Mouse (Mus musculus) liver, adult 2 months (tissue): ENCODE results near the gene Sema6d. TPM values are rescaled to one million over a fixed set of nuclear protein-coding genes. Genes with fewer than 3 reads are reported as not detected.

Experiments used
- DNase-seq: peaks from one replicate; pipeline ENCODE4 v3.0.0-alpha.2; 2011; ENCODE audit warnings: low read depth, low spot score; ENCODE audit errors: extremely low read depth
- H3K27ac ChIP-seq: fragments of 200-500 bp; replicated peaks from 2 replicates; pipeline ENCODE4 v1.5.1; 2012; ENCODE audit warnings: low read depth, mild to moderate bottlenecking, control low read depth, inconsistent platforms, low read length; ENCODE audit not compliant: insufficient read depth
- H3K27me3 ChIP-seq: fragments of 200-500 bp; 2 replicates; pipeline ENCODE4 v1.6.1; 2012; ENCODE audit warnings: mild to moderate bottlenecking, moderate library complexity, low read length, inconsistent platforms; ENCODE audit not compliant: control insufficient read depth, insufficient read depth
- H3K36me3 ChIP-seq: fragments of 200-500 bp; 2 replicates; pipeline ENCODE4 v1.6.1; 2012; ENCODE audit warnings: low read length, inconsistent platforms; ENCODE audit not compliant: control insufficient read depth, insufficient read depth
- H3K4me1 ChIP-seq: fragments of 200-500 bp; 2 replicates; pipeline ENCODE4 v1.6.1; 2011; ENCODE audit warnings: low read length; ENCODE audit not compliant: control insufficient read depth, insufficient read depth
- H3K4me3 ChIP-seq: fragments of 200-500 bp; 2 replicates; pipeline ENCODE4 v1.5.1; 2011; ENCODE audit warnings: low read depth, mild to moderate bottlenecking, control low read depth, low read length, moderate library complexity; ENCODE audit not compliant: insufficient read depth
- H3K79me2 ChIP-seq: fragments of 200-500 bp; 2 replicates; pipeline ENCODE4 v1.6.1; 2012; ENCODE audit warnings: inconsistent platforms, mild to moderate bottlenecking, low read length, moderate library complexity; ENCODE audit not compliant: control insufficient read depth, insufficient read depth
- H3K9ac ChIP-seq: fragments of 200-500 bp; 2 replicates; pipeline ENCODE4 v1.6.1; 2012; ENCODE audit warnings: low read depth, mild to moderate bottlenecking, control low read depth, inconsistent platforms, low read length
- CTCF ChIP-seq: fragments of 200-500 bp; IDR thresholded peaks from 2 replicates; pipeline ENCODE4 v1.5.1; 2011; ENCODE audit warnings: low read depth, low read length, control low read depth
- POLR2A ChIP-seq: fragments of 200-500 bp; IDR thresholded peaks from 2 replicates; pipeline ENCODE4 v1.6.1; 2011; ENCODE audit warnings: low read length, control low read depth; ENCODE audit not compliant: insufficient read depth; ENCODE audit errors: extremely low read depth
- WGBS: fragments of 180-500 bp; shearing (Covaris S2); methylation state at CpG from one replicate; pipeline ENCODE4 v1.1.7; 2018; 5-methylcytosine and 5-hydroxymethylcytosine counted together
- polyA plus RNA-seq: library from polyadenylated mRNA; depleted of rRNA; stranded (reverse); fragments of >200 nt; gene quantifications from 2 replicates; pipeline ENCODE4 v1.2.3, GENCODE M21; 2012
- total RNA-seq: library from RNA; depleted of rRNA; stranded (reverse); fragments of >200 nt; gene quantifications from 2 replicates; pipeline ENCODE4 v1.2.3, GENCODE M21; 2014

The Sema6d gene
- total and polyA plus RNA-seq, 2 experiments: 3.9 to 8.5 TPM

GRCm38 (mm10) chr2:124617440-124617839 is 527.7 kb downstream of the Sema6d start:
- H3K36me3 ChIP-seq: no peaks in the 10 kb centered on the region
- H3K27ac ChIP-seq: no peak overlapping the region
- no peak for DNase-seq
- no peaks in the 10 kb centered on the region; the same call in 1 of the 2 replicates for H3K4me1 ChIP-seq
- H3K9ac ChIP-seq: no peak overlapping the region
- no peak overlapping the region for H3K4me3 ChIP-seq
- TF ChIP-seq CTCF: no peak
- no peak for TF ChIP-seq POLR2A
- H3K27me3 ChIP-seq: no peaks in the 10 kb centered on the region
- 66% methylated on average over 9 of the region's 9 CpGs for WGBS
- 0 out of 2 replicates have a peak, but pooled peaks cover 5% of the 10 kb centered on the region for H3K79me2 ChIP-seq

- H3K27ac ChIP-seq: no peak overlapping the region
- H3K9ac ChIP-seq: no peak overlapping the region
- no peaks in the 10 kb centered on the region for H3K27me3 ChIP-seq
- WGBS: 65% methylated on average over 5 of the region's 5 CpGs
- no peaks in the 10 kb centered on the region; the same call in 1 of the 2 replicates for H3K4me1 ChIP-seq
- H3K4me3 ChIP-seq: no peak overlapping the region
- 0 out of 2 replicates have a peak, but pooled peaks cover 5% of the 10 kb centered on the region for H3K79me2 ChIP-seq
- H3K36me3 ChIP-seq: no peaks in the 10 kb centered on the region
- no peak for TF ChIP-seq CTCF
- no peak for DNase-seq
Measured at GRCm38 (mm10) chr2:124618091-124618490, 528.3 kb downstream of the Sema6d start.

GRCm38 (mm10) chr2:124618526-124619219 is 528.9 kb downstream of the Sema6d start:
- Histone ChIP-seq H3K36me3 (no peaks in the 10 kb centered on the region), H3K27me3 (no peaks in the 10 kb centered on the region), H3K4me1 (no peaks in the 10 kb centered on the region; the same call in 1 of the 2 replicates), H3K4me3 (no peak overlapping the region), H3K27ac (no peak overlapping the region), H3K9ac (no peak overlapping the region), H3K79me2 (0 out of 2 replicates have a peak, but pooled peaks cover 5% of the 10 kb centered on the region)
- TF ChIP-seq POLR2A (no peak), CTCF (no peak)
- DNase-seq: no peak
- 67% methylated on average over 3 of the region's 3 CpGs for WGBS

- WGBS: 69% methylated on average over 6 of the region's 6 CpGs
- TF ChIP-seq POLR2A: no peak
- TF ChIP-seq CTCF: no peak
- no peak overlapping the region for H3K9ac ChIP-seq
- no peak for DNase-seq
- H3K36me3 ChIP-seq: no peaks in the 10 kb centered on the region
- no peaks in the 10 kb centered on the region for H3K27me3 ChIP-seq
- no peak overlapping the region for H3K4me3 ChIP-seq
- H3K4me1 ChIP-seq: no peaks in the 10 kb centered on the region; the same call in 1 of the 2 replicates
- H3K27ac ChIP-seq: no peak overlapping the region
- H3K79me2 ChIP-seq: peaks cover 6% of the 10 kb centered on the region; the same call in 1 of the 2 replicates
Measured at GRCm38 (mm10) chr2:124620470-124620869, 530.7 kb downstream of the Sema6d start.

- H3K27me3 ChIP-seq: no peaks in the 10 kb centered on the region
- DNase-seq: no peak
- WGBS: 68% methylated on average over 6 of the region's 6 CpGs
- no peak for TF ChIP-seq CTCF
- no peak for TF ChIP-seq POLR2A
- no peak overlapping the region for H3K9ac ChIP-seq
- H3K36me3 ChIP-seq: no peaks in the 10 kb centered on the region
- no peak overlapping the region for H3K27ac ChIP-seq
- H3K79me2 ChIP-seq: peaks cover 6% of the 10 kb centered on the region; the same call in 1 of the 2 replicates
- H3K4me1 ChIP-seq: no peaks in the 10 kb centered on the region; the same call in 1 of the 2 replicates
- no peak overlapping the region for H3K4me3 ChIP-seq
Measured at GRCm38 (mm10) chr2:124621972-124622621, 532.3 kb downstream of the Sema6d start.
